Mouse (Mus musculus) heart, embryonic 13.5 days (tissue): Measurements from ENCODE around the gene Cmah. TPM values are rescaled to one million over a fixed set of nuclear protein-coding genes. Genes with fewer than 3 reads are reported as not detected.

Experiments used
- ATAC-seq: fragments of 200-750 bp; cut with Nextera tagmentation; 2 replicates; pipeline ENCODE4 v1.8.0; 2017; ENCODE audit warnings: moderate TSS enrichment; ENCODE audit not compliant: insufficient number of reproducible peaks, low FRiP score, low TSS enrichment; ENCODE audit errors: extremely low read depth
- H3K27ac ChIP-seq: fragments of 300-500 bp; sonication (generic); replicated peaks from 2 replicates; pipeline ENCODE4 v1.5.1; 2015; ENCODE audit warnings: moderate library complexity, mild to moderate bottlenecking, inconsistent platforms
- H3K27me3 ChIP-seq: fragments of 300-500 bp; sonication (generic); replicated peaks from 2 replicates; pipeline ENCODE4 v1.6.1; 2015; ENCODE audit warnings: mild to moderate bottlenecking, inconsistent platforms
- H3K36me3 ChIP-seq: fragments of 300-500 bp; sonication (generic); 2 replicates; pipeline ENCODE4 v1.6.1; 2015; ENCODE audit warnings: mild to moderate bottlenecking, inconsistent platforms
- H3K4me1 ChIP-seq: fragments of 300-500 bp; sonication (generic); 2 replicates; pipeline ENCODE4 v1.6.1; 2015; ENCODE audit warnings: inconsistent platforms
- H3K4me2 ChIP-seq: fragments of 300-500 bp; sonication (generic); 2 replicates; pipeline ENCODE4 v1.6.1; 2015; ENCODE audit warnings: inconsistent platforms, mild to moderate bottlenecking, moderate library complexity
- H3K4me3 ChIP-seq: fragments of 300-500 bp; sonication (generic); 2 replicates; pipeline ENCODE4 v1.5.1; 2015; ENCODE audit warnings: moderate library complexity, mild to moderate bottlenecking, inconsistent platforms
- H3K9ac ChIP-seq: fragments of 300-500 bp; sonication (generic); 2 replicates; pipeline ENCODE4 v1.6.1; 2015; ENCODE audit warnings: inconsistent platforms, mild to moderate bottlenecking, moderate library complexity
- H3K9me3 ChIP-seq: fragments of 300-500 bp; sonication (generic); 2 replicates; pipeline ENCODE4 v1.6.1; 2016; ENCODE audit warnings: inconsistent platforms
- WGBS: fragments of 180-500 bp; shearing (Covaris S2); methylation state at CpG from one replicate; pipeline ENCODE4 v1.1.7; 2015; ENCODE audit warnings: mixed read lengths; 5-methylcytosine and 5-hydroxymethylcytosine counted together
- polyA plus RNA-seq: library from polyadenylated mRNA; unstranded; fragments of >200 nt; fragmentation: Nextera tagmentation; extraction: Ambion mirVana; gene quantifications from 2 replicates; pipeline ENCODE4 v1.2.1, GENCODE M21; 2015

Gene Cmah
- polyA plus RNA-seq, 1 experiment from 2014 or later, result 0.37 TPM

GRCm38 (mm10) chr13:24485964-24486363 is 158.8 kb downstream of the Cmah start:
- no peak overlapping the region for H3K27ac ChIP-seq
- WGBS, result 67% methylated on average over 9 of the region's 9 CpGs
- no peak overlapping the region for H3K4me2 ChIP-seq
- H3K4me3 ChIP-seq, result no peak overlapping the region
- no peak overlapping the region for H3K9ac ChIP-seq
- H3K4me1 ChIP-seq, result peaks cover 1% of the 10 kb centered on the region; the same call in 1 of the 2 replicates
- H3K27me3 ChIP-seq, result 0 out of 2 replicates have a peak, but pooled peaks cover 10% of the 10 kb centered on the region
- no peaks in the 10 kb centered on the region for H3K9me3 ChIP-seq
- H3K36me3 ChIP-seq, result no peaks in the 10 kb centered on the region
- ATAC-seq, result no peak

- Histone ChIP-seq H3K4me1 (peaks cover 1% of the 10 kb centered on the region; the same call in 1 of the 2 replicates), H3K36me3 (no peaks in the 10 kb centered on the region), H3K4me2 (no peak overlapping the region), H3K9ac (no peak overlapping the region), H3K9me3 (no peaks in the 10 kb centered on the region), H3K27me3 (0 out of 2 replicates have a peak, but pooled peaks cover 10% of the 10 kb centered on the region), H3K4me3 (no peak overlapping the region), H3K27ac (no peak overlapping the region)
- ATAC-seq, result no peak
- 68% methylated on average over 6 of the region's 6 CpGs for WGBS
Observed at GRCm38 (mm10) chr13:24486403-24486802, 159.2 kb downstream of the Cmah start.

GRCm38 (mm10) chr13:24487061-24487460 is 159.9 kb downstream of the Cmah start:
- no peak overlapping the region for H3K27ac ChIP-seq
- peaks cover 4% of the 10 kb centered on the region; the same call in 1 of the 2 replicates for H3K4me1 ChIP-seq
- no peak overlapping the region for H3K4me2 ChIP-seq
- no peaks in the 10 kb centered on the region for H3K9me3 ChIP-seq
- ATAC-seq, result no peak
- 0 out of 2 replicates have a peak, but pooled peaks cover 10% of the 10 kb centered on the region for H3K27me3 ChIP-seq
- H3K4me3 ChIP-seq, result no peak overlapping the region
- WGBS, result 80% methylated on average over 5 of the region's 5 CpGs
- H3K36me3 ChIP-seq, result no peaks in the 10 kb centered on the region
- H3K9ac ChIP-seq, result no peak overlapping the region

- Histone ChIP-seq H3K27ac (no peak overlapping the region), H3K4me2 (no peak overlapping the region), H3K4me3 (no peak overlapping the region), H3K9me3 (no peaks in the 10 kb centered on the region), H3K9ac (no peak overlapping the region), H3K4me1 (peaks cover 4% of the 10 kb centered on the region; the same call in 1 of the 2 replicates), H3K36me3 (no peaks in the 10 kb centered on the region), H3K27me3 (0 out of 2 replicates have a peak, but pooled peaks cover 10% of the 10 kb centered on the region)
- no peak for ATAC-seq
- 78% methylated on average over 5 of the region's 5 CpGs for WGBS
Observed at GRCm38 (mm10) chr13:24487546-24487945, 160.3 kb downstream of the Cmah start.

GRCm38 (mm10) chr13:24488526-24489070 is 161.4 kb downstream of the Cmah start:
- Histone ChIP-seq H3K4me3 (no peak overlapping the region), H3K4me1 (peaks cover 4% of the 10 kb centered on the region; the same call in 1 of the 2 replicates), H3K4me2 (no peak overlapping the region), H3K27me3 (peaks cover 16% of the 10 kb centered on the region; the same call in 1 of the 2 replicates), H3K9ac (no peak overlapping the region), H3K36me3 (no peaks in the 10 kb centered on the region), H3K27ac (no peak overlapping the region), H3K9me3 (no peaks in the 10 kb centered on the region)
- ATAC-seq, result no peak
- 90% methylated on average over 4 of the region's 4 CpGs for WGBS

GRCm38 (mm10) chr13:24489515-24489914 is 162.3 kb downstream of the Cmah start:
- no peak overlapping the region for H3K4me2 ChIP-seq
- peaks cover 4% of the 10 kb centered on the region; the same call in 1 of the 2 replicates for H3K4me1 ChIP-seq
- no peak overlapping the region for H3K4me3 ChIP-seq
- H3K9ac ChIP-seq, result no peak overlapping the region
- WGBS, result 45% methylated on average over 3 of the region's 3 CpGs
- H3K9me3 ChIP-seq, result no peaks in the 10 kb centered on the region
- H3K27me3 ChIP-seq, result peaks cover 21% of the 10 kb centered on the region
- H3K27ac ChIP-seq, result no peak overlapping the region
- ATAC-seq, result no peak
- H3K36me3 ChIP-seq, result no peaks in the 10 kb centered on the region

GRCm38 (mm10) chr13:24490041-24490440 is 162.8 kb downstream of the Cmah start:
- ATAC-seq, result no peak
- WGBS, result 65% methylated on average over 3 of the region's 3 CpGs
- no peak overlapping the region for H3K27ac ChIP-seq

GRCm38 (mm10) chr13:24491101-24491500 is 163.9 kb downstream of the Cmah start:
- no peak overlapping the region for H3K27ac ChIP-seq
- ATAC-seq, result no peak
- H3K4me3 ChIP-seq, result no peak overlapping the region

More at GRCm38 (mm10) chr13:24490041-24490440, 162.8 kb downstream of the Cmah start:
- Histone ChIP-seq H3K36me3 (no peaks in the 10 kb centered on the region), H3K4me3 (no peak overlapping the region), H3K4me1 (peaks cover 4% of the 10 kb centered on the region; the same call in 1 of the 2 replicates), H3K9me3 (no peaks in the 10 kb centered on the region), H3K27me3 (peaks cover 25% of the 10 kb centered on the region), H3K9ac (no peak overlapping the region), H3K4me2 (no peak overlapping the region)

GRCm38 (mm10) chr13:24493784-24494183 is 166.6 kb downstream of the Cmah start:
- Histone ChIP-seq H3K4me3 (no peak overlapping the region), H3K27ac (no peak overlapping the region), H3K4me1 (peaks cover 39% of the 10 kb centered on the region), H3K4me2 (no peak overlapping the region), H3K9me3 (no peaks in the 10 kb centered on the region), H3K27me3 (peaks cover 19% of the 10 kb centered on the region), H3K36me3 (no peaks in the 10 kb centered on the region), H3K9ac (no peak overlapping the region)
- 90% methylated on average over 3 of the region's 3 CpGs for WGBS
- no peak for ATAC-seq

More at GRCm38 (mm10) chr13:24491101-24491500, 163.9 kb downstream of the Cmah start:
- no peaks in the 10 kb centered on the region for H3K36me3 ChIP-seq
- H3K9me3 ChIP-seq, result no peaks in the 10 kb centered on the region
- peaks cover 25% of the 10 kb centered on the region for H3K27me3 ChIP-seq
- peaks cover 13% of the 10 kb centered on the region for H3K4me1 ChIP-seq
- 68% methylated on average over 3 of the region's 3 CpGs for WGBS
- no peak overlapping the region for H3K4me2 ChIP-seq
- H3K9ac ChIP-seq, result no peak overlapping the region

- WGBS, result 52% methylated on average over 5 of the region's 5 CpGs
- Histone ChIP-seq H3K4me1 (peaks cover 54% of the 10 kb centered on the region), H3K36me3 (no peaks in the 10 kb centered on the region), H3K9ac (no peak overlapping the region), H3K9me3 (no peaks in the 10 kb centered on the region), H3K4me2 (no peak overlapping the region), H3K27ac (peak overlapping the region; percentile 56), H3K4me3 (no peak overlapping the region), H3K27me3 (peaks cover 24% of the 10 kb centered on the region)
- no peak for ATAC-seq
Observed at GRCm38 (mm10) chr13:24496353-24496752, 169.1 kb downstream of the Cmah start.

GRCm38 (mm10) chr13:24497001-24497400 is 169.8 kb downstream of the Cmah start:
- Histone ChIP-seq H3K36me3 (no peaks in the 10 kb centered on the region), H3K4me1 (peaks cover 52% of the 10 kb centered on the region), H3K9ac (no peak overlapping the region), H3K9me3 (no peaks in the 10 kb centered on the region), H3K27ac (peak overlapping the region; percentile 56), H3K4me2 (no peak overlapping the region), H3K4me3 (no peak overlapping the region), H3K27me3 (peaks cover 24% of the 10 kb centered on the region)
- ATAC-seq, result no peak
- WGBS, result 46% methylated on average over 12 of the region's 12 CpGs

- no peak overlapping the region for H3K4me3 ChIP-seq
- ATAC-seq, result 0 out of 2 replicates have a peak, but pooled peaks have one; percentile 45
- no peaks in the 10 kb centered on the region for H3K9me3 ChIP-seq
- H3K4me1 ChIP-seq, result peaks cover 63% of the 10 kb centered on the region
- no peaks in the 10 kb centered on the region for H3K36me3 ChIP-seq
- H3K4me2 ChIP-seq, result peak overlapping the region; percentile 21
- WGBS, result 38% methylated on average over 6 of the region's 6 CpGs
- no peak overlapping the region for H3K9ac ChIP-seq
- peak overlapping the region; percentile 43; the same call in 1 of the 2 replicates for H3K27ac ChIP-seq
- peaks cover 20% of the 10 kb centered on the region for H3K27me3 ChIP-seq
Observed at GRCm38 (mm10) chr13:24498342-24498741, 171.1 kb downstream of the Cmah start.
